Mouse (Mus musculus) CH12.LX (cell line): ENCODE results near the gene Nuak2.

Source experiments
- CTCF ChIP-seq, 2 experiments: IDR thresholded peaks in 1 of 2; conservative IDR thresholded peaks in 1 of 2; 2 replicates each; pipeline ENCODE4 v1.5.1; 2011 to 2012; ENCODE audit warnings: low read depth in 2 of 2, low read length in 2 of 2, improper control_type of control experiment in 1 of 2, inconsistent platforms in 1 of 2, mild to moderate bottlenecking in 1 of 2, moderate library complexity in 1 of 2
- ETS1 ChIP-seq: conservative IDR thresholded peaks from 2 replicates; pipeline ENCODE4 v1.6.1; 2012; ENCODE audit warnings: low read depth, mild to moderate bottlenecking, inconsistent platforms, low read length, improper control_type of control experiment, moderate library complexity
- IRF4 ChIP-seq: IDR thresholded peaks from 2 replicates; pipeline ENCODE4 v1.6.1; 2014; ENCODE audit warnings: low read depth, mild to moderate bottlenecking, inconsistent platforms, low read length, improper control_type of control experiment
- KAT2A ChIP-seq: IDR thresholded peaks from 2 replicates; pipeline ENCODE4 v1.6.1; 2012; ENCODE audit warnings: low read length, improper control_type of control experiment, inconsistent platforms; ENCODE audit not compliant: insufficient replicate concordance
- POLR2A ChIP-seq: IDR thresholded peaks from 2 replicates; pipeline ENCODE4 v1.6.1; 2011; ENCODE audit warnings: low read depth, mild to moderate bottlenecking, improper control_type of control experiment, low read length
- POLR2AphosphoS2 ChIP-seq: IDR thresholded peaks from 2 replicates; pipeline ENCODE4 v1.6.1; 2011; ENCODE audit warnings: low read depth, low read length, improper control_type of control experiment
- RAD21 ChIP-seq: IDR thresholded peaks from 2 replicates; pipeline ENCODE4 v1.6.1; 2011; ENCODE audit warnings: low read depth, mild to moderate bottlenecking, low read length, improper control_type of control experiment, moderate library complexity
- TBP ChIP-seq: conservative IDR thresholded peaks from 2 replicates; pipeline ENCODE4 v1.6.1; 2011; ENCODE audit warnings: low read depth, low read length, improper control_type of control experiment
- TCF12 ChIP-seq: IDR thresholded peaks from 2 replicates; pipeline ENCODE4 v1.6.1; 2014; ENCODE audit warnings: low read depth, mild to moderate bottlenecking, inconsistent platforms, low read length, improper control_type of control experiment
- UBTF ChIP-seq: IDR thresholded peaks from 2 replicates; pipeline ENCODE4 v1.6.1; 2012; ENCODE audit warnings: low read depth, mild to moderate bottlenecking, inconsistent platforms, low read length, improper control_type of control experiment, moderate library complexity
- USF2 ChIP-seq: conservative IDR thresholded peaks from 2 replicates; pipeline ENCODE4 v1.6.1; 2011; ENCODE audit warnings: low read depth, low read length, improper control_type of control experiment
- ZC3H11A ChIP-seq: IDR thresholded peaks from 2 replicates; pipeline ENCODE4 v1.6.1; 2012; ENCODE audit warnings: low read depth, mild to moderate bottlenecking, inconsistent platforms, low read length, improper control_type of control experiment

DNA sequence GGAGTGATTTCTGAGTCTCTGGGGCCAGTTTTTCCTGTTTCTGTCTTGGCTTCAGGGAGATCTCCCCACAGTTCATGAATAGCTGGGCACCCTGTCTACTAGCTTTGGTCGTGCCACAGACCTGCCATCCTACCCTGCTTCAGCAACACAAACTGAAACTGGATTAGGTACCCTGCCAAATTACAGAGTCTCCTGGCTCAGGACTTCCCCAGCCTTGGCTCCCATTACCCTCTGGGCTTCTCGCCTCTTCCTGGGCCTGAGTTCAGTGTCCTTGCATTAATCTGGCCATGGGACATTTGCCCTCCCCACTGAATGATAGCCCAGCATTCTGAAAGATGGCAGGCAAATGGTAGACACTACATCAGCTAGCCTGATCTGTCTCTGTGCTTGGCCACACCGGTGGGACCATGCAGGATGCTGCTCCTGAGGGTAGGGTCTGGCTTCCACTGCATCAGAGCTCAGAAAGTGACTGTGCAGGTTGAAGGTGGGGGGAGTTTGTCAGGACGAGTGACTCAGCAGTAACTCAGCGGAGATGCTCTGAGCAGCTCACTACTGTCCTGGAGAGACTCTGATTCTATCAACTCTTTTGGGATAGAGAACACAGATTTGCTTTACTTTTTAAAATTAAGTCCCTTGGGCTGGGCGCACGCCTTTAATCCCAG lies 49.1 kb downstream of the Nuak2 start:
- no peak for TF ChIP-seq POLR2A
- TF ChIP-seq ETS1: no peak
- no peak for TF ChIP-seq USF2
- TF ChIP-seq CTCF (conservative IDR thresholded peaks at IDR 0.05 in 1 of 2, IDR thresholded peaks at IDR 0.05 in 1 of 2; ENCODE audit: low read depth in 2 of 2, low read length in 2 of 2): no peak
- no peak for TF ChIP-seq POLR2AphosphoS2
- TF ChIP-seq TBP: no peak
- no peak for TF ChIP-seq TCF12
- no peak for TF ChIP-seq KAT2A
- no peak for TF ChIP-seq ZC3H11A
- TF ChIP-seq UBTF: no peak
- TF ChIP-seq IRF4: no peak
- TF ChIP-seq RAD21: no peak
